Mouse (Mus musculus) lung, embryonic 14.5 days (tissue): ENCODE data around the gene Hsd17b12. TPM values are rescaled to one million over a fixed set of nuclear protein-coding genes. Genes with fewer than 3 reads are reported as not detected.

ENCODE experiments used
- ATAC-seq: fragments of 200-750 bp; cut with Nextera tagmentation; 2 replicates; pipeline ENCODE4 v1.8.0; 2017; ENCODE audit warnings: mild to moderate bottlenecking, moderate TSS enrichment, moderate library complexity; ENCODE audit not compliant: insufficient read depth
- DNase-seq: peaks from one replicate; pipeline ENCODE4 v3.0.0-alpha.2; 2015
- H3K27ac ChIP-seq: fragments of 300-500 bp; sonication (generic); 2 replicates; pipeline ENCODE4 v1.5.1; 2014; ENCODE audit warnings: low read depth, mild to moderate bottlenecking, moderate library complexity
- H3K27me3 ChIP-seq: fragments of 300-500 bp; sonication (generic); 2 replicates; pipeline ENCODE4 v1.6.1; 2014; ENCODE audit warnings: low read length, control low read depth; ENCODE audit not compliant: insufficient read depth
- H3K36me3 ChIP-seq: fragments of 300-500 bp; sonication (generic); 2 replicates; pipeline ENCODE4 v1.6.1; 2014; ENCODE audit warnings: control low read depth; ENCODE audit not compliant: insufficient read depth
- H3K4me1 ChIP-seq: fragments of 300-500 bp; sonication (generic); 2 replicates; pipeline ENCODE4 v1.6.1; 2014; ENCODE audit warnings: antibody characterized with exemption, control low read depth; ENCODE audit not compliant: insufficient read depth
- H3K4me2 ChIP-seq: fragments of 300-500 bp; sonication (generic); 2 replicates; pipeline ENCODE4 v1.6.1; 2014; ENCODE audit warnings: mild to moderate bottlenecking
- H3K4me3 ChIP-seq: fragments of 300-500 bp; sonication (generic); 2 replicates; pipeline ENCODE4 v1.5.1; 2014; ENCODE audit warnings: low read depth, low read length
- H3K9ac ChIP-seq: fragments of 300-500 bp; sonication (generic); 2 replicates; pipeline ENCODE4 v1.6.1; 2014
- H3K9me3 ChIP-seq: fragments of 300-500 bp; sonication (generic); 2 replicates; pipeline ENCODE4 v1.6.1; 2016; ENCODE audit warnings: low read depth, low read length, control low read depth
- CTCF ChIP-seq: IDR thresholded peaks from 2 replicates; pipeline ENCODE4 v1.5.1; 2016; ENCODE audit warnings: antibody characterized with exemption, low read depth
- WGBS: fragments of 180-500 bp; shearing (Covaris S2); extraction: QIAGEN DNeasy Blood & Tissue Kit; methylation state at CpG from one replicate; pipeline ENCODE4 v1.1.7; 2014; 5-methylcytosine and 5-hydroxymethylcytosine counted together
- polyA plus RNA-seq: library from polyadenylated mRNA; unstranded; fragments of >200 nt; fragmentation: Nextera tagmentation; extraction: Ambion mirVana; gene quantifications from 2 replicates; pipeline ENCODE4 v1.2.1, GENCODE M21; 2014

Gene Hsd17b12
- 127 and 128 TPM in 2 replicates for polyA plus RNA-seq

GRCm38 (mm10) chr2:94157592-94158519, at the start of gene Hsd17b12:
Hsd17b12 (minus strand) TSS chr2:94157964.
- peak; percentile 99 for ATAC-seq
- no peaks in the 10 kb centered on the region for H3K9me3 ChIP-seq
- peaks cover under 1% of the 10 kb centered on the region for H3K4me1 ChIP-seq
- TF ChIP-seq CTCF = no peak; the same call in 1 of the 2 replicates
- H3K9ac ChIP-seq = peak within 1 kb of the TSS; percentile 92
- H3K27me3 ChIP-seq = no peaks in the 10 kb centered on the region
- H3K36me3 ChIP-seq = no peaks in the 10 kb centered on the region
- under 1% methylated on average over 69 of the region's 69 CpGs for WGBS
- DNase-seq = peak; percentile 100
- H3K4me3 ChIP-seq = peak within 1 kb of the TSS; percentile 91
- peak within 1 kb of the TSS; percentile 64 for H3K4me2 ChIP-seq
- H3K27ac ChIP-seq = peak within 1 kb of the TSS; percentile 94

GRCm38 (mm10) chr2:94184906-94185305, 27.1 kb upstream of the Hsd17b12 start:
- Histone ChIP-seq H3K4me1 (no peaks in the 10 kb centered on the region), H3K4me2 (no peak overlapping the region), H3K27me3 (0 out of 2 replicates have a peak, but pooled peaks cover 4% of the 10 kb centered on the region), H3K27ac (no peak overlapping the region), H3K9ac (no peak overlapping the region), H3K4me3 (no peak overlapping the region), H3K36me3 (no peaks in the 10 kb centered on the region), H3K9me3 (no peaks in the 10 kb centered on the region)
- TF ChIP-seq CTCF = no peak
- ATAC-seq = no peak
- 78% methylated on average over 2 of the region's 2 CpGs for WGBS
- no peak for DNase-seq

- H3K4me1 ChIP-seq = no peaks in the 10 kb centered on the region
- no peak for DNase-seq
- H3K36me3 ChIP-seq = no peaks in the 10 kb centered on the region
- no peak for ATAC-seq
- H3K4me2 ChIP-seq = no peak overlapping the region
- WGBS = 38% methylated on average over 6 of the region's 6 CpGs
- no peak overlapping the region for H3K9ac ChIP-seq
- no peak for TF ChIP-seq CTCF
- no peak overlapping the region for H3K27ac ChIP-seq
- no peak overlapping the region for H3K4me3 ChIP-seq
- H3K27me3 ChIP-seq = 0 out of 2 replicates have a peak, but pooled peaks cover 4% of the 10 kb centered on the region
- no peaks in the 10 kb centered on the region for H3K9me3 ChIP-seq
These were observed 26.4 kb upstream of the Hsd17b12 start for GRCm38 (mm10) chr2:94184142-94184541.

- WGBS = 0% methylated on average over 3 of the region's 3 CpGs
These were observed 21.3 kb upstream of the Hsd17b12 start for GRCm38 (mm10) chr2:94179030-94179407.

GRCm38 (mm10) chr2:94178321-94179029, 20.7 kb upstream of the Hsd17b12 start:
- Histone ChIP-seq H3K4me3 (peak overlapping the region; percentile 96), H3K36me3 (no peaks in the 10 kb centered on the region), H3K27me3 (0 out of 2 replicates have a peak, but pooled peaks cover 1% of the 10 kb centered on the region), H3K4me2 (peak overlapping the region; percentile 84), H3K9me3 (no peaks in the 10 kb centered on the region), H3K27ac (0 out of 2 replicates have a peak overlapping the region, but pooled peaks have one; percentile 42), H3K4me1 (no peaks in the 10 kb centered on the region), H3K9ac (peak overlapping the region; percentile 97)
- under 1% methylated on average over 22 of the region's 22 CpGs for WGBS
- no peak for TF ChIP-seq CTCF
- ATAC-seq (peak; percentile 99), DNase-seq (peak; percentile 96)

More at GRCm38 (mm10) chr2:94179030-94179407, 21.3 kb upstream of the Hsd17b12 start:
- H3K4me2 ChIP-seq = peak overlapping the region; percentile 84
- H3K36me3 ChIP-seq = no peaks in the 10 kb centered on the region
- H3K4me1 ChIP-seq = no peaks in the 10 kb centered on the region
- H3K27me3 ChIP-seq = 0 out of 2 replicates have a peak, but pooled peaks cover 4% of the 10 kb centered on the region
- H3K9me3 ChIP-seq = no peaks in the 10 kb centered on the region
- H3K9ac ChIP-seq = no peak overlapping the region
- DNase-seq = no peak
- ATAC-seq = peak; percentile 63
- H3K4me3 ChIP-seq = peak overlapping the region; percentile 96
- TF ChIP-seq CTCF = no peak
- no peak overlapping the region for H3K27ac ChIP-seq

GRCm38 (mm10) chr2:94177294-94177693, 19.5 kb upstream of the Hsd17b12 start:
- Histone ChIP-seq H3K4me3 (no peak overlapping the region), H3K27me3 (no peaks in the 10 kb centered on the region), H3K9ac (no peak overlapping the region), H3K4me2 (peak overlapping the region; percentile 84), H3K36me3 (no peaks in the 10 kb centered on the region), H3K4me1 (no peaks in the 10 kb centered on the region), H3K9me3 (no peaks in the 10 kb centered on the region), H3K27ac (no peak overlapping the region)
- no peak for ATAC-seq
- DNase-seq = no peak
- TF ChIP-seq CTCF = no peak
- WGBS = 77% methylated on average over 6 of the region's 6 CpGs
